Mouse (Mus musculus) 3T3-L1 (cell line): ENCODE data around the gene Med28.

Experiments
- DNase-seq: peaks from one replicate; pipeline ENCODE4 v3.0.0-alpha.2; 2015; ENCODE audit warnings: low read depth, low spot score

Med28 gene

DNA sequence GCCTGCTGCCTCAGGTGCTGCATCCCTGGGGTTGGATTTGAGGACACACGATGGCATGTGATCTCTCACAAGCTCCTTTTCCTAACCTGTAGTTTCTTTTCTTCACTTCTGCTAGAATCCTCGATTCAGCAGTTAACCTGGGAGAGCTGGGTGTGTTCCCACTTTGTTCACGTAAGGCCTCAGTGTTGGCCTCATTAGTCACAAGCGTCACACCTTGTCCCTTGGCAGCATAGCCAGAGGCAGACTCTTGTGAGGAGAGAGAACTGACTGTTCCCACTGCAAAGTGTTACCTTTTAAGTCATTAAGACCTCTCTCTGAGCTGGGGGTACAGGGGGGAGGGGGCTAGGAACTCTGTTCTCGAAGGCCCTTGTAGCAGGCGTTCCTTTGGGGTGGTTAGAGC is 7.1 kb upstream of the Med28 start:
- DNase-seq = no peak

DNA sequence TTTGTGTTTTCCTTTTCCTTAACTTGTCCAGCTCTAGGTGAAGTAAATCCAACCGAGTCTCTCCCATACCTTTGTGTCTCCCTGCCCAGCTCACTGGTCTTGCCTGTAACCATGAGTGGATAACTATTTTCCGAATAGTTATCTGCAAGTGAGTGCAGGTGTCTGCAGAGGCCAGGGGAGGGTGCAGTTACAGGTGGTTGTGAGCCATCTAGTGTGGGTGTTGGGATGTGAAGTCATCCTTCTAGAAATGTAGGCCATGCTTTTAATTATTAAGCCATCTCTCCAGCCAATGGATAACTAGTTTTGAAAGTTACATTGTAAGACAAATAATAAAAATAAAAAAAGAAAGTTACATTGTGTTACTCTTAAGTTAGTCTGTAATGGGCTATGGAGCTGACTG is 6.5 kb upstream of the Med28 start:
- no peak for DNase-seq

DNA sequence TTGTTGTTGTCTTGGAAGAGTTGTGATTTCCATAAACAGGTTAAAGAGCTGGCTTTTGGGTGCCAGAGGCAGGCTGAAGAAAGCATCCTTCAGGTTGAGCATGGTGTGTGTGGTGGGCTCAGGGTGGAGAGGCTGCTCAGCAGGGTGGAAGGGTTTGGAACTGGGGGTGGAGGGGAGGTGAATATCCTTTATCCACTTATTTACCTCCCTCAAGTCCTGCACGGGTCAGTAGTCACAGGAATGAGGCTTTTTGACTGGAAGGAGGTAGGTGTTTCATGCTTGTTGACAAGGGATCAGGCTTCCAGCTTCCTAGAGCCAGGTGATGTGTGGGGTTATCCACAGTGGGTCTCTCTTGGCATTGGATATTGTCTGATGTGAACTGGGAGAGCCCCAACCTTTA is 5.4 kb upstream of the Med28 start:
- DNase-seq = no peak

DNA sequence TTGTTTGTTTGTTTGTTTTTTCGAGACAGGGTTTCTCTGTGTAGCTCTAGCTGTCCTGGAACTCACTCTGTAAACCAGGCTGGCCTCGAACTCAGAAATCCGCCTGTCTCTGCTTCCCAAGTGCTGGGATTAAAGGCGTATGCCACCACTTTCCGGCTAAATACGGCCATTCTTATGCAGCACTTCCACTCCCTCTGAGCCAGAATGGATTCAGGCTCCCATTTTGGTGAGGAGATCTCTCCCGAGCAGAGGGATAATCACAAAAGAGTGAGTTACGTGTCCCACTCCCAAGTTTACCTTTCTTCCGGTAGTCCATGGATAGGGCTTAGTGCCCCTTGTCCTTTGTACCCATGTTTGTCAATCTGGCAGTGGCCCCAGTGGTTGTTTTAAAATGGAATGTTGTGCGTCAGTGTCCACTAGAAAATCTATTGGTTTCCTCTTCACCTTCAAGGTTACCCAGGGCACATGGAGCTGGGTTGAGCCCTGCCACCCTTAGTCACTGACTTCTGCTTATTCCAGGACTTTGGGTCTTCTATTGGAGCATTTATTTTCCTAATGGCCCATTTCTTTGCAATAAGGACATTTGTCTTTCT is 4.8 kb upstream of the Med28 start:
- DNase-seq = no peak

DNA sequence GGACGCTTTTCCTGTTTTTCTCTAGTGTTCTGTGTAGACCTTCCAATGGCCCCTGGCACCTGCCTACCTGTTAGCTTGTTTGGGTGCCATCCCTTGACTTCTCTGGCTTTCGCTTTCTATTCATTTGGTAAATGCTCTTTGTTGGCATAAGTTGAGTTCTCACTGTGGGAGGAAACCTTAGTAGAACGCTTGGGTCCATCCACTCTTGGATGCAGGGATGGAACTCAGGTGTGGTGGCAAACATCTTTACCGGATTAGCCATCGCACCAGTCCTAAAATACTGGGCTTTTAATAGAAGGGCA is 731 bp downstream of the Med28 start:
- peak; percentile 37 for DNase-seq

DNA sequence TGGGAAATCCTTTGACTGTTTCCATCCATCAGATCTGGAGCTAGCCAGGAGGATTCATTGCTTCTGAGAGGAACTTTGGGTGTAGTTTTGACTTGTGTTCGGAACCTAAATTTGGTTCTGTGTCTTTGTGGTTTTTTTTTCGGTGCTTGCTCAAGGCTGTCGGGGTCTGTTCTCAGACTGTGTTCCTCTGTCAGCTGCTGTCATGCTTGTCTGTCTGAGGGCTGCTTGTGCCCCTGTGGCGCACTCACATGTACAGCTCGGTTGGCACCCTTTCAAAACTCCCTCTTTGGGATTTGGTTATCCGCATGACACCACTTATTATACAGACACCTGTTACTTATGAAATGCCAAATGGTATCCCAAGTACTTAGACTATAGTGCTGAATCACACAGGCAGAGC is 1.6 kb downstream of the Med28 start:
- peak; percentile 9 for DNase-seq

DNA sequence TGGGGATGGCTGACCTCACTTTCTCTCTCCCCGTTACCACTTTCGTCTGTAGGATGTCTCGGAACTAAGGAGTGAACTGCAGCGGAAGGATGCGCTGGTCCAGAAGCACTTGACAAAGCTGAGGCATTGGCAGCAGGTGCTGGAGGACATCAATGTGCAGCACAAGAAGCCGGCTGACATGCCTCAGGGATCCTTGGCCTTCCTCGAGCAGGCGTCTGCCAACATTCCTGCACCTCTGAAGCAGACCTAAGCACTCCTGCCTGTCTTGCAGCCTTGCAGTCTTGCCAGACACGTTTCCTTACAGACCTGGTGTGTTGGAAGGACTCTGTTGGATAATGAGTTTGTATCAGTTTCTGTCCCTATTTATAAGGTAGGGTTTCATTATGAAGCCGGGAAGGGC is 5.1 kb downstream of the Med28 start:
- DNase-seq = no peak

DNA sequence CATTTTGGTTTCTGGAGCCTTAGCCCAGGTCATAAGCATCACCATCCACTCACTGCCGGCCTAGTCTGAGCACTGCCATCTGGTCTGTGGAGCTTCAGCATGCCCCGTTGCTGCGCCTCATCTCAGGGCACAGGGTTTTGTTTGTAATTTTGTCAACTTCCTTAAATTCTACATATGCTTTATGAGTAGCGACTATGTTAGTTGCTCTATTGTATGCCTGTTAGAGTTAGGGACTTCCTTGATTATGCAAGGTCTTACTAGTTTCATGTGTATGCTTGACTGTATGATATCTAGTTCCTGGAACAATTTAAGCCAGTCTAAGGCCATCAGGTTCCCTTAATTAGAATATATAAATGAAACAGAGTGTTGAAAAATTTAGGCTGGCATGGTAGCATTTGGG is 6.3 kb downstream of the Med28 start:
- no peak for DNase-seq

DNA sequence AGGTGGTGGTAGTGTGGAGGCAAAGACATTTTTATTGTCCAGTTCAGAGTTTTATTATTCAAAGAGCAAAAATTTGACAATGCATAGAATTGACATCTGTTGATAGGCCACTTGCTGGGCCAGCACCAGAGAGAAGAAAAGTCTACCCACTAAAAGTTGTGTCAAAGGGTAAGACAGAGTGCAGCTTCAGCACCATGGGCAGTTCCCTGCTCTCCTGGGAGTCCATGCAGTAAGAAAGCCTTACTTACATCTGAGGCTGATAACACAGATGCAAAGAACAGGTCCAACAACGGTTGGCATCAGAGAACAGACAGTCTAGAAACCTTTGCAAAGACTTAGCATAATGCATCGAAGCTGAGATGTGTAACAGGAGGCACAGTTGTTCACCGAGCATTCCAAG is 9.7 kb downstream of the Med28 start:
- peak; percentile 71 for DNase-seq

DNA sequence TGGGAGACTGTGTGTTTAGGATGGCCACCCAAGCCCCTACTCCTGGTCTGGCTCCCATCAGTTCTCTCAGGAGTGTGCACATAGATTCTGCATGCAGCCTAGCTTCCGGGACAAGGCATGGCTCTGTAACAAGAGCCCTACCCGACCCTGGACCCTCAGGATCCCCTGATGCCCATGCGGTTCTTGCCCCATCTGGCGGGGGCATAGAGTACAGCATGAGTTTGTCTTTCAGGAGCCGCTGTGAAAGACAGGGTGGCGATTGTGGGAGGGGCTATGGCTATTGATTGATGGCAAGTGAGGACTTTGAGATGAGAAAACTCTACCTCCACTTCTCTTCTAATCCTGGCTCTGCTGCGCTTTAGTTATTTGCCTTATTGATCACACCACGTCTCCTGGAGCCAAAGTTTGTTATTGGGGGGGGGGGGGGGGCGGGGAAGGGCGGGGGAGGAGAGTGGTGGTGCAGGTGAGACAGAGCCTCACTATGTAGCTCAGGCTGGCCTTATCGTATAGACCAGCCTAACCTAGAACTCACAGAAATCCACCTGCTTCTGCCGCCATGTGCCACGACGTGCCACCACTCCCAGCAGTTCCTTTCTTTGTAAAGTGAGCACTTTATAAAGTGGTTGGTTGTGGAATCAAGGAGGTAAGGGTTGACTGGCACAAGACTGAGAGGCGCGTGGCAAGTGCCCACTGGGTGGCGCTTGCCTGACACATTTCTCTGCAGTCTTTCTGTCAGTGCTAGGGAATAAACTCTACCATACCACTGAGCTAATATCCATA is 14.5 kb downstream of the Med28 start:
- peak; percentile 42 for DNase-seq

DNA sequence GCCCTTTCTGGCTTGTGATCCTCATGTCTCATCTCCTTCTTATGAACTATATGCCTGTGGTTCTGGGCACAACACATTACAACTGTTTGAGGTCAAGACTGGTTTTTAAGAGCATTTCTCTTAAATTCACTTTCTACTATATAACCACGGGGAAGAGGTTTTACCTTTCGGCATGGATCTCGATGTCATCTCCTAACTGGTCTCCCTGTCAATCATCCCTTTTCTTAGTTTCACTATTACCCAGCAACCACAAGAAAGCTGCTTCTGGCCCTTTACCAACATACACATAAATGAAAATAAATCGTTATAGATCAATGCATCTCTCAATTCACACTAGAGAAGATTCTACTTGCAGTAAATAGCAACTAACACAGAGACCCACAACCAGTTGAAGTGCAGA is 15.1 kb downstream of the Med28 start:
- DNase-seq = no peak

DNA sequence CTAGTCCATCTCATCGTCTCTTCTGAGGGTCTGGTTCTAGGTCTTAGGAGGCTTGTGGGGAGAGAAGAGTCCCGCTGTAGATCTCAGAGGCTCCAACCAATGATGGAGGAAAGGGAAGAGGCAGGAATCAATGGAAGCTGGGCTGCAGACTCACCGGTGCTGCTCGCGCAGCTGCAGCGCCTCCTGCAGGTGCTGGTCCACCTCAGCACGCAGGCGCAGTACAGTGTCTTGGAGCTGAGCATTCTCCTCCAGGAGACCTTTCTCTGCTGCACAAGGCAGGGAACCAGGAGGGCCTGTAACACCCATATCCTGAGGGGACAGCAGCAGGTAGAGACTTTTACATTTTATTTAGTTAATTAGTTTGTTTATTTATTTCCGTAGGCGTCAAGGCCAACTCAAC is 19.5 kb downstream of the Med28 start:
- DNase-seq = no peak

DNA sequence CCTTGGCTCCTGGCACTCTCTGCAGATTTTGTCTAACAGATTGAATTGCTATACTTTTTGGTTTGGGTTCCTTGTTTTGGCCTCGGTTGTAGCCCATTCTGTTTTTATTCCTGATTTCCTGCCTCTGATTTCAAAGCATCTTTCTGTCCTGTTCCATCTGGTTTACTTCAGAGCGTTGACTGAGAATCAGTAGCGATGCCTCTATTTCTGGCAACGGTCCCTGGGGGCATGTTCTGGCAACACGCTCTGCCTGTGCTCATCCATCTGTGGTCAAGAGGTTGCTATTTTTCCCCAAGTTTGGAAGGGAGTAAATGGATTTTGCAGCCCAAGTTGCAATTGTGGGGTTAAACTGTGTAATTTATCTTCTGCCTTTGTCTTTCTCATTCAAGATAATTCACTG is 23.3 kb downstream of the Med28 start:
- no peak for DNase-seq

DNA sequence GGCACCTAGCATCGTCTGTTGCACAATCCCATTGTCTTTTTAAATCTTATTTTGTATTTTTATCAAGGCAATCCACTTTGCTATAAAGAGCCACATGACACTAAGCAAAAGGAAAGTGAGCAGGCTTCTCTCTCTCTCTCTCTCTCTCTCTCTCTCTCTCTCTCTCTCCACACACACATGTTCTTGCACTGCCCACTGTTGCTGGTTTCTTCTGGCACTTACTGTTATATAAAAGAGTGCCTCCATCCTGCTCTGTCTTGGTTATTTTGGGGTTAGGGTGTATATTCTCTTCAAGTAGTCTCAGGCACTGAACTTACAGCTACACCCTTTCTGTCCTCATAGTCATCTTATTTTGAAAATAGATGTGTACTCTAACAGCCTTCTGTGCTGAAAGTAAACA is 29.6 kb downstream of the Med28 start:
- DNase-seq = no peak

DNA sequence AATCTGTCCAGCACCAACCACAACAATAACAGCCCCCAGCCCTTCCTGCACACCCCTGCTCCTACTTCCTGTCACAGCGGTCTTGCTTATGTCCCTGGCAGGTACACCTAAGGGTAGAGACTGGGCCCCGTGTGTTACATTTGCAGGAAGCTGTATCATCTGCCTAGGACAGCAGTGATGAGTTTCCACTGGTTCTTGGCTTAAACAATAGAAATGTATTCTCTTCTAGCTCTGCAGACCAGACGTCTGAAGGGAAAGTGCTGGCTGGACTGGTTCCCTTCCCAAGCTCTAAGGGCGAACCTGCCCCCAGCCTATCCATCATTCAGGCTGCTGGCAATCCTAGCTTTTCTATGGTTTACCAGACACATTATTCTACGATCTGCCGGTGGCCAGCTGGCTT is 44.0 kb downstream of the Med28 start:
- no peak for DNase-seq

DNA sequence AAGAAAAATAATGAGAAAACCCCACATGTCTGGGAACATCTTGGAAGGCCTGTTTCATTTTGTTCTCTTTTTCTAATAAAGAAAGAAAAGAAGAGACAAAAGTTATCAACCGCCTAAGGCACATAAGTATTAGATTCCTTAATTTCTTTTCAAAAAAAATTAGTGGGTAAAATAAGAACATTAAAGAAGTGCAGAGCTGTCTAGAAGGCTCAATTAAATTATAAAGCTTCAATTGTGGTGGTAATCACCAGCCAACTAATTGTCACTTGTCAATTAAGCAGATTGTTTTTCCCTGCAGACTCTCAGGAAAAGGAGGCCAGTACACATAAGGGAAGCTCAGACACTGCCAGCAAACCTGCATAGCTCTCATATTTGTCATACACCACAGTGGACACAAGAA is 45.8 kb downstream of the Med28 start:
- DNase-seq = no peak

DNA sequence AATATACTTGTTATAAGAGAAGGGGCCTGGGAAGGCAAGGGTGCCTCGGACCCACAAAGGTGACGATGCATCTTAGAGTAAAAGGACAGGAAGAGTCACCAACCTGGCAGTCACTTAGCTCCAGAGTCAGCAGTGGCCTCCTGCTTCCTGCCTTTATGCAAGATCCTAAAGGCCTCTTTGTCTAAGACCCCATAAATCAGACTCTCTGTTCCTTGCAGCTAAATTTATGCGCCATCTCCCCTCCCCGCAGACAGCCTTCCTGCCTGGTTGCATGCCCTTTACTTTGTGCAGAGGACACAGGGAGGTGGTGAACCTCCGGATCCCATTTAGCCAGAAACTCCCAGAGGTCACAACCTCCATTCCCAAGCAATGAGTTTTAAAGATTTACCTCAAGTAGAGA is 52.8 kb downstream of the Med28 start:
- DNase-seq = no peak

DNA sequence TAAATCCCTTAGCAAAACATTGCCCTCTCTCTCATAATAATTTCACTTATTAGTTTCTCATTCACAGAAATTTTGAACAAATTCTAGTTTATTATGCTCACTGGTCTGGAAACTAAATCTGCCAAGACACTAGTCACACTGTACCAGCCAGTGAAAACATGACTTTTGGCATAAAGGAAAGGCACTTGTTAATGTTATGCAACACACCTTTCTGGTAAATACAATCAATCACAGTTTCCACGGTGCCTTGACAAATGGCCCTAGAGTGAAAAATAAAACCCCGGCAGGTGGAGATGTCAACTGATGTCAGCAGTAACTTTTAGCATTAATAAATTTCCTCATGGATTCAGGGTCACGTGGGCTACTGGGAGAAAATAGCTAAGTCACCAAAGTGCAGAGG is 56.7 kb downstream of the Med28 start:
- no peak for DNase-seq

DNA sequence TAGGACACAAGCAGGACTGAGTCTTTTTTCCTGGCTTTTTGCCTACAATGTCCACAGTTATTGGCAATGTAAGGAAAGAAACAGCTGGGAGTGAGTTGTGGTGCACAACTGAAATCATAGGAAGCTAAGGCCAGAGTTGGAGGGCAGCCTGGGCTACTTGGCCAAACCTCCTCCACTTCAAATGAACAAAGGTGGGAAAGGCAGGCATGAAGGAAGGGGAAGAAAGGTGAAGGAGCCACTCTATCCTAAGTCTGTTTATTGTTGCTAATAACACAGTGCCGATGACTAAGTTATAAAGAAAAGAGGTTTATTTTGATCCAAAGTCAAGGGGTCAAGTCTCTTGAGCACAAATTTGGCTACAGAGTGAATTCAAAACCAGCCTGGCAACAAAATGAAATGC is 57.3 kb downstream of the Med28 start:
- no peak for DNase-seq
